Mouse (Mus musculus): ENCODE results near the gene Khk. TPM values are rescaled to one million over a fixed set of nuclear protein-coding genes. Genes with fewer than 3 reads are reported as not detected.

Khk gene
- polyA plus RNA-seq, 1 experiment from 2014 or later, result 89.6 TPM

DNA sequence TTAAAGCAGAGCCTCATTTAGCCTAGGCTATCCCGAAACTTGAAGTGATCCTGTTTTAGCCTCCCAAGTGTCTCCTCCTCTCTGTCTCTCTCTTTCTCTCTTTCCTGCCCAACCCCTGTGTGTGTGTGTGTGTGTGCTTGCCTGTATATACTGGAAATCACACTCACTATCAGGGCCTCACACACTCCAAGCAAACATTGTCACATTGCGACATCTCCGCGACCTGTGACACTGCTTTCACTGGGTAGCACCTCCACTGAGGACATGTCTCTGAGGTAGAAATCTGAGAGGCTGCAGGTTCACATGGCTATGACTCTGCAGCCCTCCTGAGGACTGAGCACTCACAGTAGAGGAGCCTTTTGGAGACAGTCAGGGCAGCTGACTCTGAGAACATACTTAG is 45.0 kb downstream of the Khk start:
- no peak overlapping the region for H3K4me3 ChIP-seq (ENCODE audit: low read depth, low read length)

DNA sequence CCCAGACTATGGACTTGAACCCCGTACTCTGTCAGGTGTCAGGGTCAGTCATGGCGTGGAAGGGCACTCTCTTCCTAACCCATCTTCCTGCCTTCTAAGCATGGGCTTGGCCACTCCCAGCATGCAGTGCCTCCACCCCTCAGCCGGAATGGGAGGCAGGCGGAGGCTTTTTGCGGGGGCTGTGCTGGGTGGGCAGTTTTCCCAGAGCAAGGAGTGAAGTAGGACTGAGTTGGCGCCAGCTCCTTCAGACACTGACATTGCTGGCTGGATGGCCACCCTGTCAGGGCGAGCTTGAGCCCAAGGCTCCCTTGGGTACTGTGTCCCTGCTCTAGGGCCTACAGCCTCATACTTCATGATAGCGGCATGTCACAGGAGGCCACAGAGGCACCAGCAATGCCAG is 47.2 kb downstream of the Khk start, which contains the start of gene Tcf23:
Gene Tcf23 (plus strand): TSS at position 247 of the 400 bp plus-strand sequence.
- no peaks in the 10 kb centered on the region for H3K27me3 ChIP-seq (replicated peaks; ENCODE audit: control insufficient read depth, insufficient read depth, low read length)
- H3K9me3 ChIP-seq (ENCODE audit: control insufficient read depth), result no peaks in the 10 kb centered on the region
- H3K4me1 ChIP-seq (replicated peaks; ENCODE audit: control insufficient read depth, insufficient read depth, low read length), result peaks cover 2% of the 10 kb centered on the region; the same call in 1 of the 2 replicates
- WGBS, result 59% methylated on average over 8 of the region's 8 CpGs
- TF ChIP-seq CTCF (IDR thresholded peaks at IDR 0.05; ENCODE audit: low read depth), result no peak
- ATAC-seq, result no peak
- no peaks in the 10 kb centered on the region for H3K36me3 ChIP-seq (ENCODE audit: control insufficient read depth, insufficient read depth)
- peak within 1 kb of the TSS; percentile 64; the same call in 1 of the 2 replicates for H3K27ac ChIP-seq (ENCODE audit: low read depth, low read length)
- H3K9ac ChIP-seq (ENCODE audit: low read depth, low read length), result no peak within 1 kb of the TSS
- H3K4me2 ChIP-seq (replicated peaks; ENCODE audit: low read depth), result no peak within 1 kb of the TSS
- no peak within 1 kb of the TSS for H3K4me3 ChIP-seq (ENCODE audit: low read depth, low read length)

More for the DNA sequence above, 45.0 kb downstream of the Khk start:
- Histone ChIP-seq H3K36me3 (ENCODE audit: control insufficient read depth, insufficient read depth) (no peaks in the 10 kb centered on the region), H3K9ac (ENCODE audit: low read depth, low read length) (no peak overlapping the region), H3K27ac (ENCODE audit: low read depth, low read length) (no peak overlapping the region), H3K27me3 (replicated peaks; ENCODE audit: control insufficient read depth, insufficient read depth, low read length) (no peaks in the 10 kb centered on the region), H3K4me1 (replicated peaks; ENCODE audit: control insufficient read depth, insufficient read depth, low read length) (peaks cover 2% of the 10 kb centered on the region; the same call in 1 of the 2 replicates), H3K9me3 (ENCODE audit: control insufficient read depth) (no peaks in the 10 kb centered on the region), H3K4me2 (replicated peaks; ENCODE audit: low read depth) (no peak overlapping the region)
- TF ChIP-seq CTCF (IDR thresholded peaks at IDR 0.05; ENCODE audit: low read depth), result no peak
- ATAC-seq, result peak; percentile 17; the same call in 1 of the 2 replicates
- WGBS, result 56% methylated on average over 4 of the region's 4 CpGs

DNA sequence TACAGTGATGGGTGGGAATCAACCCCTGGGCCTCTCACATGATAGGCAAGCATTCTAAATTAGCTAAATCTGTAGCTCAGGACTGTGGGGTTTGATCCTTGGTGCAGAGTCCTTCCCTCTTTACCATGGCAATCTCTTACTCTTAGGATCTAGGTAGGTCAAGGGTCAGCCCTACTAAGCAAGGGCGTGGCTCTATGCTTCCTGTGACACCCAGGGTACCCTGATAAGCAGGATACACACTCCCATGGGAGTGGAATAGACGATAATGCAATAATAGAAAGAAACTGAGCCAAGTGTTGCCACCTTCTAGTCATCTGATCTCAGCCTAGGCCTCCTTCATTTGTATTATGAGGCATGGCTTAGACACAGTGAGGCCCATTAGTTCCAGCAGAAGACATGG is 48.2 kb downstream of the Khk start:
- H3K27me3 ChIP-seq (replicated peaks; ENCODE audit: control insufficient read depth, insufficient read depth, low read length), result no peaks in the 10 kb centered on the region
- H3K36me3 ChIP-seq (ENCODE audit: control insufficient read depth, insufficient read depth), result no peaks in the 10 kb centered on the region
- peaks cover 2% of the 10 kb centered on the region; the same call in 1 of the 2 replicates for H3K4me1 ChIP-seq (replicated peaks; ENCODE audit: control insufficient read depth, insufficient read depth, low read length)
- 0 out of 2 replicates have a peak overlapping the region, but pooled peaks have one; percentile 48 for H3K4me2 ChIP-seq (replicated peaks; ENCODE audit: low read depth)
- WGBS, result 28% methylated on average over 2 of the region's 2 CpGs
- peak overlapping the region; percentile 64; the same call in 1 of the 2 replicates for H3K27ac ChIP-seq (ENCODE audit: low read depth, low read length)
- no peak for TF ChIP-seq CTCF (IDR thresholded peaks at IDR 0.05; ENCODE audit: low read depth)
- H3K4me3 ChIP-seq (ENCODE audit: low read depth, low read length), result no peak overlapping the region
- ATAC-seq, result peak; percentile 94
- no peaks in the 10 kb centered on the region for H3K9me3 ChIP-seq (ENCODE audit: control insufficient read depth)
- no peak overlapping the region for H3K9ac ChIP-seq (ENCODE audit: low read depth, low read length)

DNA sequence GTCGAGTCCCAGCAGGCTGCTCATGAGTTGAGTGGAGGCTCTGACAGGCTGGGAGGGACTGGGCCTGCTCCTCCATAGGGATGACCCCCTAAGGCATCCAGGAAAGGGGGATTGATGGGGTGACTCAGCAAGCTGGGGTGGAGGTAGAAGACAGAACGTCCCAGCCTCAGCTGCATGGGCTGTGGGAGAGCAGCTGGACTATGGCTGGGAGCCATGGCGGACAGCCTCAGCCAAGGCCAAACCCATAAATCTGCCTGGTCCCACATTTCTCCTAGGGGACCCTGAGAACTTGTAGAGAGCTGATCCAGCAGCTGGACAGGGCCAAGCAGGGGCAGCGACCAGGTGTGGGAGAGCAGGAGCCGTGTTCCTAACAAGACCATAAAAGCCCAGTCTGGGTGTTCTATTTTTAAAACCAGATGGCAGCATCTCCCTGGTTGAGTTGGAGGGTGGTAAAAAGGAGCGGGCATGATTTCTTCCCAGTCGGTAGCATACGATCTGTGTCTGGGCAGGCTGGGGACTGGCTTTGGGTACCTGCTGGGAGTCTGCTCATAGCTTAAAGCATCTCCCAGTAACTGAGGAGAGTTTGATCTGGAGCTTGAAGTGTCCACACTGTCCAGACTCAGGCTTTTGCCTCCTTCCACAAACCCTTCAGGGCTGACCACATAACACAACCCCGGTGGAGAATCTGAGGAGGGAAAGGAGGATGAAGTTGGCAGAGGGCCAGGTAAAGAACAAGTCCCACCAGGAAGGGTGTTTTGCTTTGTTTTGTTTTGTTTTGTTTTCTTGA is 53.8 kb downstream of the Khk start:
- no peak overlapping the region for H3K9ac ChIP-seq (ENCODE audit: low read depth, low read length)
- no peak for TF ChIP-seq CTCF (IDR thresholded peaks at IDR 0.05; ENCODE audit: low read depth)
- 0 out of 2 replicates have a peak, but pooled peaks cover 2% of the 10 kb centered on the region for H3K4me1 ChIP-seq (replicated peaks; ENCODE audit: control insufficient read depth, insufficient read depth, low read length)
- H3K4me2 ChIP-seq (replicated peaks; ENCODE audit: low read depth), result no peak overlapping the region
- H3K36me3 ChIP-seq (ENCODE audit: control insufficient read depth, insufficient read depth), result no peaks in the 10 kb centered on the region
- H3K4me3 ChIP-seq (ENCODE audit: low read depth, low read length), result no peak overlapping the region
- 61% methylated on average over 9 of the region's 9 CpGs for WGBS
- 0 out of 2 replicates have a peak, but pooled peaks have one; percentile 29 for ATAC-seq
- H3K9me3 ChIP-seq (ENCODE audit: control insufficient read depth), result no peaks in the 10 kb centered on the region
- no peaks in the 10 kb centered on the region for H3K27me3 ChIP-seq (replicated peaks; ENCODE audit: control insufficient read depth, insufficient read depth, low read length)
- no peak overlapping the region for H3K27ac ChIP-seq (ENCODE audit: low read depth, low read length)

Other genes starting within 250 kb of the Khk start
- gene Dpysl5, start 209.9 kb upstream of the Khk start, polyA plus RNA-seq (2015; fragmentation: Nextera tagmentation; extraction: Ambion mirVana), result 2.7 and 3.0 TPM in 2 replicates
- gene Mapre3, start 106.8 kb upstream of the Khk start, polyA plus RNA-seq (2015; fragmentation: Nextera tagmentation; extraction: Ambion mirVana), result 25.3 and 25.5 TPM in 2 replicates
- 46.1 and 47.6 TPM in 2 replicates for gene Tmem214, start 53.4 kb upstream of the Khk start, polyA plus RNA-seq (2015; fragmentation: Nextera tagmentation; extraction: Ambion mirVana)
- 5.5 and 6.5 TPM in 2 replicates for gene Agbl5, start 32.7 kb upstream of the Khk start, polyA plus RNA-seq (2015; fragmentation: Nextera tagmentation; extraction: Ambion mirVana)
- 458 and 495 TPM in 2 replicates for gene Ost4, start 13.6 kb upstream of the Khk start, polyA plus RNA-seq (2015; fragmentation: Nextera tagmentation; extraction: Ambion mirVana)
- 63.2 and 63.7 TPM in 2 replicates for gene Emilin1, start 8.0 kb upstream of the Khk start, polyA plus RNA-seq (2015; fragmentation: Nextera tagmentation; extraction: Ambion mirVana)
- gene Cgref1, start 24.2 kb downstream of the Khk start, polyA plus RNA-seq (2015; fragmentation: Nextera tagmentation; extraction: Ambion mirVana), result 535 and 618 TPM in 2 replicates
- gene Preb, start 38.9 kb downstream of the Khk start, polyA plus RNA-seq (2015; fragmentation: Nextera tagmentation; extraction: Ambion mirVana), result 150 and 161 TPM in 2 replicates
- gene Tcf23, start 47.2 kb downstream of the Khk start, polyA plus RNA-seq (2015; fragmentation: Nextera tagmentation; extraction: Ambion mirVana), result 1.8 and 2.3 TPM in 2 replicates
- gene Atraid, start 126.9 kb downstream of the Khk start, polyA plus RNA-seq (2015; fragmentation: Nextera tagmentation; extraction: Ambion mirVana), result 227 and 250 TPM in 2 replicates
- gene Slc5a6, start 127.5 kb downstream of the Khk start, polyA plus RNA-seq (2015; fragmentation: Nextera tagmentation; extraction: Ambion mirVana), result 18.0 and 20.0 TPM in 2 replicates
- gene Cad, start 133.3 kb downstream of the Khk start, polyA plus RNA-seq (2015; fragmentation: Nextera tagmentation; extraction: Ambion mirVana), result 3.2 and 3.7 TPM in 2 replicates
- gene Dnajc5g, start 184.9 kb downstream of the Khk start, polyA plus RNA-seq (2015; fragmentation: Nextera tagmentation; extraction: Ambion mirVana), result not detected in 2 replicates
- 0.10 TPM in 1 of 2 replicates, not detected in the other for gene Slc30a3, start 186.8 kb downstream of the Khk start, polyA plus RNA-seq (2015; fragmentation: Nextera tagmentation; extraction: Ambion mirVana)
- gene Trim54, start 195.3 kb downstream of the Khk start, polyA plus RNA-seq (2015; fragmentation: Nextera tagmentation; extraction: Ambion mirVana), result not detected in 2 replicates
- gene Ucn, start 217.4 kb downstream of the Khk start, polyA plus RNA-seq (2015; fragmentation: Nextera tagmentation; extraction: Ambion mirVana), result not detected in 2 replicates
- 38.8 and 42.2 TPM in 2 replicates for gene Mpv17, start 232.8 kb downstream of the Khk start, polyA plus RNA-seq (2015; fragmentation: Nextera tagmentation; extraction: Ambion mirVana)

All from intestine, postnatal 0 days (tissue).